Mouse (Mus musculus): Measurements from ENCODE around the gene Tuft1. TPM values are rescaled to one million over a fixed set of nuclear protein-coding genes. Genes with fewer than 3 reads are reported as not detected.
A peak's percentile ranks its signal among the peaks of the same experiment; 100 is the strongest.

The Tuft1 gene
- total RNA-seq, 1 experiment, result 6.7 TPM

DNA sequence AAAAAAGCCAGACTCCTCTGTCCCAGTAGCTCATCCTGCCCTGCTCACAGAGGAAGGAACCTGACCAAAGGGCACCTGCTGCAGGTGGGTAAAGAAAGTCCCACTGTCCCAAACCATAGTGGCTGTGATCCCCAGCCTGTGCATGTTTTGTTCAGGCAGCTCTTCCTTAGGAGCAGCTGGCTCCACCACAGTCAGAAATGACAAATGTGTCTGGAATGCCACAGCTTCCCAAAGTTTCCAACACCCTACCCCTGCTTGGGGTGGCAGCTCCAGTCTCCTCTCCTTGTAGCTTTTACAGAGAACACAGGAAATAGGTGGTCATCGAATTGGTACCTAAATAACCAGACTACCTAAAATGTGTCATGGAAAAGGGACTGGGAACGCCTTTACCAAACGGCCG is 34.4 kb downstream of the Tuft1 start:
- in situ Hi-C loops (cut with MboI; ENCODE audit: low sequenced_read_pairs in 2 of 2, unreplicated experiment in 2 of 2), result no loop called here
- Histone ChIP-seq H3K36me3 (ENCODE audit: control insufficient read depth, insufficient read depth, low read length, poor library complexity, severe bottlenecking) (no peaks in the 10 kb centered on the region; the same call in 1 of the 2 replicates), H3K4me3 (ENCODE audit: insufficient read depth in 1 of 2, low read depth in 1 of 2, low read length in 2 of 2, poor library complexity in 1 of 2, severe bottlenecking in 1 of 2) (no peak overlapping the region), H3K9me3 (ENCODE audit: control insufficient read depth, insufficient read depth, low read depth, low read length) (no peaks in the 10 kb centered on the region), H3K4me1 (ENCODE audit: control insufficient read depth in 2 of 2, insufficient read depth in 2 of 2, low read length in 2 of 2, poor library complexity in 1 of 2) (no peaks in the 10 kb centered on the region), H3K9ac (ENCODE audit: insufficient read depth, low read depth, low read length, poor library complexity, severe bottlenecking) (no peak overlapping the region), H3K27ac (ENCODE audit: insufficient read depth, low read depth, low read length, poor library complexity, severe bottlenecking) (no peak overlapping the region)
- no peak for DNase-seq (ENCODE audit: low read depth, low spot score)
- TF ChIP-seq MAFK (IDR thresholded peaks at IDR 0.05; ENCODE audit: insufficient read depth, low read depth, low read length) (no peak), ZNF384 (IDR thresholded peaks at IDR 0.05; ENCODE audit: low read depth, low read length) (no peak), ZC3H11A (IDR thresholded peaks at IDR 0.05; ENCODE audit: borderline replicate concordance, low read depth, low read length) (no peak), CHD2 (IDR thresholded peaks at IDR 0.05; ENCODE audit: low read depth, low read length) (no peak)

DNA sequence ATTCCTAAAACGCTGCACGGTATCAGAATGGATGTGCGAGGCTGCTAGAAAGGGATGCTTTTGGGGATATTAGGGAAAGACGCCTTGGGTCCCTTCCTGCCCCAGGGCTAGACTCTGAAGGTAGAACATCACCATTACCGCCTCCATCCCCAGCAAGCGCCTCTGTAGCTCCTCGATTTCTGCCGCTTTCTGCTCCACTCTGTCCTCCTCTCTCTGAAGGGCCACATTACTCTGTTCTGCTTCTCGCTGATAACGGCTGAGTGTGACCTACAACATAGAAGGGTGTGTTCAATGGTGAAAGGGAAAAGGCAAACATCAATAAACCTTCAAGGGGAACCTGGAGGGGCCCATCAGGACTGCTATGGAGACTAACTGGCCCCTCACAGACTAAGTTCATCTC is 36.1 kb downstream of the Tuft1 start:
- H3K27ac ChIP-seq (ENCODE audit: insufficient read depth, low read depth, low read length, poor library complexity, severe bottlenecking), result no peak overlapping the region

GRCm38 (mm10) chr3:94621740-94622507 is 36.7 kb downstream of the Tuft1 start:
- TF ChIP-seq ZNF384 (IDR thresholded peaks at IDR 0.05; ENCODE audit: low read depth, low read length), result no peak
- no peak for TF ChIP-seq CHD2 (IDR thresholded peaks at IDR 0.05; ENCODE audit: low read depth, low read length)
- no peak for TF ChIP-seq HCFC1 (IDR thresholded peaks at IDR 0.05; ENCODE audit: borderline replicate concordance, insufficient read depth, low read length)
- no peak for TF ChIP-seq ZC3H11A (IDR thresholded peaks at IDR 0.05; ENCODE audit: borderline replicate concordance, low read depth, low read length)
- TF ChIP-seq MAFK (IDR thresholded peaks at IDR 0.05; ENCODE audit: insufficient read depth, low read depth, low read length), result no peak
- Histone ChIP-seq H3K9ac (ENCODE audit: insufficient read depth, low read depth, low read length, poor library complexity, severe bottlenecking) (no peak overlapping the region), H3K9me3 (ENCODE audit: control insufficient read depth, insufficient read depth, low read depth, low read length) (no peaks in the 10 kb centered on the region), H3K4me3 (ENCODE audit: insufficient read depth in 1 of 2, low read depth in 1 of 2, low read length in 2 of 2, poor library complexity in 1 of 2, severe bottlenecking in 1 of 2) (no peak overlapping the region), H3K36me3 (ENCODE audit: control insufficient read depth, insufficient read depth, low read length, poor library complexity, severe bottlenecking) (no peaks in the 10 kb centered on the region), H3K4me1 (ENCODE audit: control insufficient read depth in 2 of 2, insufficient read depth in 2 of 2, low read length in 2 of 2, poor library complexity in 1 of 2) (no peaks in the 10 kb centered on the region), H3K27ac (ENCODE audit: insufficient read depth, low read depth, low read length, poor library complexity, severe bottlenecking) (no peak overlapping the region)
- DNase-seq (ENCODE audit: low read depth, low spot score), result no peak
- in situ Hi-C loops (cut with MboI; ENCODE audit: low sequenced_read_pairs in 2 of 2, unreplicated experiment in 2 of 2), result no loop called here

More for the DNA sequence above, 36.1 kb downstream of the Tuft1 start:
- Histone ChIP-seq H3K9ac (ENCODE audit: insufficient read depth, low read depth, low read length, poor library complexity, severe bottlenecking) (no peak overlapping the region), H3K36me3 (ENCODE audit: control insufficient read depth, insufficient read depth, low read length, poor library complexity, severe bottlenecking) (no peaks in the 10 kb centered on the region), H3K4me3 (ENCODE audit: insufficient read depth in 1 of 2, low read depth in 1 of 2, low read length in 2 of 2, poor library complexity in 1 of 2, severe bottlenecking in 1 of 2) (no peak overlapping the region), H3K4me1 (ENCODE audit: control insufficient read depth in 2 of 2, insufficient read depth in 2 of 2, low read length in 2 of 2, poor library complexity in 1 of 2) (no peaks in the 10 kb centered on the region), H3K9me3 (ENCODE audit: control insufficient read depth, insufficient read depth, low read depth, low read length) (no peaks in the 10 kb centered on the region)
- TF ChIP-seq HCFC1 (IDR thresholded peaks at IDR 0.05; ENCODE audit: borderline replicate concordance, insufficient read depth, low read length) (no peak), ZC3H11A (IDR thresholded peaks at IDR 0.05; ENCODE audit: borderline replicate concordance, low read depth, low read length) (no peak), MAFK (IDR thresholded peaks at IDR 0.05; ENCODE audit: insufficient read depth, low read depth, low read length) (no peak), ZNF384 (IDR thresholded peaks at IDR 0.05; ENCODE audit: low read depth, low read length) (no peak), CHD2 (IDR thresholded peaks at IDR 0.05; ENCODE audit: low read depth, low read length) (no peak)
- DNase-seq (ENCODE audit: low read depth, low spot score), result no peak
- in situ Hi-C loops (cut with MboI; ENCODE audit: low sequenced_read_pairs in 2 of 2, unreplicated experiment in 2 of 2), result no loop called here

- DNase-seq (ENCODE audit: low read depth, low spot score), result peak; percentile 54
- Histone ChIP-seq H3K4me3 (ENCODE audit: insufficient read depth in 1 of 2, low read depth in 1 of 2, low read length in 2 of 2, poor library complexity in 1 of 2, severe bottlenecking in 1 of 2) (no peak overlapping the region), H3K36me3 (ENCODE audit: control insufficient read depth, insufficient read depth, low read length, poor library complexity, severe bottlenecking) (no peaks in the 10 kb centered on the region), H3K9me3 (ENCODE audit: control insufficient read depth, insufficient read depth, low read depth, low read length) (no peaks in the 10 kb centered on the region), H3K27ac (ENCODE audit: insufficient read depth, low read depth, low read length, poor library complexity, severe bottlenecking) (no peak overlapping the region), H3K9ac (ENCODE audit: insufficient read depth, low read depth, low read length, poor library complexity, severe bottlenecking) (no peak overlapping the region), H3K4me1 (ENCODE audit: control insufficient read depth in 2 of 2, insufficient read depth in 2 of 2, low read length in 2 of 2, poor library complexity in 1 of 2) (0 out of 4 replicates have a peak, but pooled peaks cover 0 to 1% of the 10 kb centered on the region in 2 experiments)
- no peak for TF ChIP-seq HCFC1 (IDR thresholded peaks at IDR 0.05; ENCODE audit: borderline replicate concordance, insufficient read depth, low read length)
- TF ChIP-seq ZC3H11A (IDR thresholded peaks at IDR 0.05; ENCODE audit: borderline replicate concordance, low read depth, low read length), result peak; percentile 27; the same call in 1 of the 2 replicates
- no peak for TF ChIP-seq ZNF384 (IDR thresholded peaks at IDR 0.05; ENCODE audit: low read depth, low read length)
- in situ Hi-C loops (cut with MboI; ENCODE audit: low sequenced_read_pairs in 2 of 2, unreplicated experiment in 2 of 2), result no loop called here
These were observed 42.0 kb downstream of the Tuft1 start for GRCm38 (mm10) chr3:94616717-94617116.
